Mouse (Mus musculus) Patski (cell line): ENCODE measurements at regions not wholly inside any gene's neighbourhood (a gene's known extent, or its start where the extent isn't known, plus 50 kb on each side); places are given as distances from the start of the nearest gene placed in this dataset.

Experiments used
- ATAC-seq: fragments of 100-300 bp; one replicate; pipeline ENCODE4 v1.8.0; 2021
- CTCF ChIA-PET: fragments of 350-600 bp; sonication (Branson Sonifier 250); formaldehyde crosslinking; loops from one replicate; lab custom pipeline; 2022; ENCODE audit warnings: inconsistent platforms; lab: Charles Lee
- POLR2A ChIA-PET: fragments of 350-600 bp; sonication (Branson Sonifier 250); formaldehyde crosslinking; loops from one replicate; lab custom pipeline; 2022; ENCODE audit warnings: antibody characterized with exemption, inconsistent platforms; lab: Charles Lee
- DNase-seq: peaks from one replicate; pipeline ENCODE4 v3.0.0-alpha.2; 2011; ENCODE audit warnings: low read depth, low spot score
- H3K27me3 ChIP-seq: fragments of 371-371 bp; one replicate; pipeline ENCODE4 v1.5.1; 2021
- CTCF ChIP-seq: fragments of 100-300 bp; IDR thresholded peaks from one replicate; pipeline ENCODE4 v1.5.1; 2021
- in situ Hi-C: fragments of 300-500 bp; cut with MboI; formaldehyde crosslinking; loops from 3 replicates; pipeline ENCODE4 v1.11.1; 2018; ENCODE audit warnings: low pct_unique_long_range_greater_than_20kb, mixed read lengths

DNA sequence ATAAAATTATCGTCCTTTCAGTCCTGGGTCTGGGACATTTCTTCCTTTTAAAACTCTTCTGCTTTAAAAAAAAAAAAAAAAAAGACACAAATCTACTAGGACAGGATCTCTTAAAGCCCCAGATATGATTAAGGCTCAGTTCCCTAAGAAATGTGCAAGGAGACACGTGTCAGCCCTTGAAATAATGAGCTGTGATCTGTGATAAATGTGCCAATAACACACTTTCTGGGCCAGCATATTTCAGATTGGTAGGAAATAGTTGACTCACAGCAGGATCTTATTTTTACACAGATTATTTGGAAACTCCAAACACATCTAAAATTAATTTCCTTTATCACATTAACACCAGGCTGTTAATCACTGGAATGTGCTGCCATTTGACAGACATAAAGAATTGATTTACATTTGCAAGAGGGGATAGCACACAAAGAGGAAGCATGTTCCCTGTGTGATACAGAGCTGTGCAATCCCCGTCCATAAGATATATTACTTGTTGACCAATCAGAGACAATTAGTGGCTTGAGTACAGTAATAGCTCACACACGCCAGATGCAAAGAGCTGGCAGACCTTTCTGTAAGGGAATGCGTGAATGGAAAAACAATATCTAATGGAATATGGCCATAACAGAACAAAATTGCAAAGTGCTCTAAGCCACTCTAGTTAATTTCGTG, 263.7 kb downstream of the Pax3 start:
- DNase-seq: no peak
- ATAC-seq: no peak
- TF ChIP-seq CTCF: no peak
- ChIA-PET CTCF (no interaction called here), POLR2A (no interaction called here)
- H3K27me3 ChIP-seq: no peaks in the 10 kb centered on the region
- in situ Hi-C loops: no loop called here

DNA sequence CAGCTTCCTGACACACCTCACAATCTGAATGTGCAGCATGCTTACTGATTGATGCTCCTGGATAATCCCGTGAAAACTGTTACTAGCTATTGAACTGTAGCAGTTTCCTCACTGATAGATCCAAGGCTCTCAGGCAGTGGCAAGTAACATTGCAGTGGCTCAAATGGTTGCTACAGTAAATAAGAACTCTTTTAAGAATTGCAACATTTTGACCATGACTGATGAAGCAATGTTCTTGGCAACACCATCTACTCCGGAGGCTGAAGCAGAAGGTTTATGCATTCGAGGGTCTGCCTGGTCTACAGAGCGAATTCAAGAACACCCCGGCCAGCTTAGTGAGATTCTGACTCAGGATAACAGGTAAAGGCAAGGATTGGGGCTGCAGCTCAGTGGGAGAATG, 264.7 kb downstream of the Pax3 start:
- ChIA-PET POLR2A (no interaction called here), CTCF (no interaction called here)
- in situ Hi-C loops: no loop called here
- DNase-seq (no peak), ATAC-seq (no peak)
- TF ChIP-seq CTCF: no peak
- H3K27me3 ChIP-seq: no peaks in the 10 kb centered on the region

DNA sequence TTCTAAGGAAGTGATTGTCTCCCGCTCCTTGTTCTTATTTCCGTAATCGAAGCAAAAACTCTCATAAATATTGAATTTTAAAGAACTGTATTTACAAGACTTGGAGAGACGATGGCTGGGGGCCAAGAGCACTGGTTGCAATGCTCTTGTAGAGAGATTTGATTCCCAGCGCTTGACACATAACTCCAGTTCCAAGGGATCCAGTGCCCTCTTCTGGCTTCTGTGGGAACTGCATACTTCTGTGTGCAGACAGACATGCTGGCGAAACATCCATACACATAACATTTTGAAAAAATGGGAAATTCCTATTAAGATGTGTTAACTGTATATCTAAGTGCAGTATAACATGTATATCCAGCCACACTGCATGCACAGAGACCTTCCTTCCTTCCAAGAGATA, 266.3 kb downstream of the Pax3 start:
- POLR2A ChIA-PET: no interaction called here
- CTCF ChIA-PET: no interaction called here
- ATAC-seq (no peak), DNase-seq (no peak)
- H3K27me3 ChIP-seq: no peaks in the 10 kb centered on the region
- in situ Hi-C loops: no loop called here
- peak; percentile 49 for TF ChIP-seq CTCF

DNA sequence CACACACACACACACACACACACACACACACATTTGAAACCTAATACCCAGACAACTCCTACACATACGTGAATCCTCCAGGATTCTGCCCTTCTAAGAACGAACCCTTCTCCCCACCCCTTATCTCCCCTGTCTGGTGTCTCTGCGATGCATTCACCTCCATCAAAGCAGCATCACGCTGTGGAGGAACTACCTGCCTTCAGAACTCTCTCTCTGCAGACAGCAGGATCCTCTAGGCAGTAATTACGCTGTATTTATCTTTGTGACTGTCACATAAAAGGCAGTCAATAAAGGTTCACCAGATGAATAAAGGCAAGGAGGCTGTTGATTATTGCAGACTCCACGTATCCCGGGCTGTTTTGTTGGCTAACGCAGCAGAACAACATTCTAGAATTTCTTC, 267.4 kb downstream of the Pax3 start:
- no peak for TF ChIP-seq CTCF
- no peak for DNase-seq
- CTCF ChIA-PET: no interaction called here

DNA sequence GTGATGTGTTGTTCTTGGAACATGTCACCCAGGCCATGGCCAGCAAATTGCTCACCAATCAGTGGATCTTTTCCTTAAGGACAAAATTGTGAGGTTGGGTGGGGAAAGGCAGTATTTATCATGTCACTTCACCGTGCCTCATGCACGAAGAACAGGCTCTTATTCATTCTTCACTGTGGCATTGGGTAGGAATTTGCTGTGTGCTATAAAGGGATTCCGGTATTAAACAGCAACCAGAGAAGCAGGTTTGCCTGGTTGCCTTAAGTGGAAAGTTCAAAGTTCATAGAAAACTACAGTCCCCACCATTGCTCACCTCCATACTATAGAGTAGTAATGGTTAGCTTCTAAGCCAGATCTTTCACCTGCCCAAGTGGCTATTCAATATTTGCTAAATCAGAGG, 270.8 kb downstream of the Pax3 start:
- ChIA-PET POLR2A (no interaction called here), CTCF (no interaction called here)
- in situ Hi-C loops: no loop called here
- no peak for TF ChIP-seq CTCF
- DNase-seq (no peak), ATAC-seq (no peak)
- H3K27me3 ChIP-seq: peaks cover 4% of the 10 kb centered on the region

More for the DNA sequence above, 267.4 kb downstream of the Pax3 start:
- ATAC-seq: no peak
- in situ Hi-C loops: no loop called here
- H3K27me3 ChIP-seq: no peaks in the 10 kb centered on the region
- POLR2A ChIA-PET: no interaction called here

DNA sequence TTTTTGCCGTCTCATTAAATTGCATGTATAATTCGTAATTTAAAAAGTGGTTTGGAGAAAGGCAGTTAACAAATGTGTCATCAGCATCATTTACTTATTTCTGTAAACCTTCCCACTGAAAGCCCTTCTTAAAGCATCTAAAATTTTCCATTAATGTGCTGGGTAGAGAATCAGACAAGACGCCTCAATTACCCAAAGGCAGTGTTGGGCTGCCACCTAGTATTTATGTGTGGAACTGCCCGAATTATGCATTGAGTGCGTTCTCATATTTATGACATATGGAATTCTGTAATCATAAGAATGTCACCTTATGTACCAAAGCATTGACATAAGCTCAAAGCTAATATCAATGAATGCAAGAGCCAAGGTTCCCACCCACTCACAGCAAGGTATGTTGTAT, 300.7 kb downstream of the Pax3 start:
- TF ChIP-seq CTCF: peak; percentile 65
- DNase-seq: no peak
- no peaks in the 10 kb centered on the region for H3K27me3 ChIP-seq
- ChIA-PET POLR2A (no interaction called here), CTCF (no interaction called here)
- ATAC-seq: no peak
- in situ Hi-C loops: loop anchor here (5.0 to 10.0 kb wide), 2 partner anchors 301 to 379 kb away; partner anchors contain the start of gene Epha4

DNA sequence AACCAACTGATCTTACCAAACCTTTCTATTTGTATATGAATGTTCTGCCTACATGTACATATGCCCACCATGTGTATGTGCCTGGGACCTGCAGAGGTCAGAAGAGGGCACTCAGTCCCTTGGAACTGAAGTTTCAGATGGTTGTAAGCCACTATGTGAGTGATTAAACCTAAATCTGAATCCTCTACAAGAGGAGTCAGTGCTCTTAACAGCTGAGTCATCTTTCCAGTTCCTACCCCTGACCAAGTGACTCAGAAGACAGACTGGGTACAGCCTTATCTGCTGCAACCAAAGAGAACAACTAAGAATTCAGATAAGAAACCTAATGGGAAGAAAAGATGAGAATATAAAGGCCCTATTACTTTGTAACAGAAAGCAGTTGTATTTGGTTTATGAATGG, 317.9 kb downstream of the Pax3 start:
- H3K27me3 ChIP-seq: no peaks in the 10 kb centered on the region
- no peak for TF ChIP-seq CTCF
- no peak for DNase-seq
- ChIA-PET POLR2A (no interaction called here), CTCF (no interaction called here)
- no peak for ATAC-seq
- in situ Hi-C loops: no loop called here

DNA sequence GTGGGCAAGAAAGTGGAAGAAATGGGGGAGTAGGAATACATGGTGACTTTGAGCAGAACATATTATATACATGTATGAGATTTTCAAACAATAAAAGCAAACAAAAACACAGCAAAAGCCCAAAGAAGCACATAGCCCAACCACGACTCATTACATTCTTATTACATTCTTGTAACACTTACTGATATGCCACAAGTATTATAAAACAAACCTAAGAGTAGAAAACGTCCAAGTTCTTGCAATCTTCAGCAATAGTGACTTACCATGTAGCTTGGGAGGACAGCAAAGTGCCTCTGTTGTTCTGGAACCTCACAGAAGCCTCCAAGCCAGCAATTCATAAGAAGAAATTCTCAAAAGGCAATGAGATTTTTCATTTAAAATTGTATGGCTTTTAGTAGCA, 326.8 kb downstream of the Pax3 start:
- ChIA-PET POLR2A (no interaction called here), CTCF (no interaction called here)
- no peaks in the 10 kb centered on the region for H3K27me3 ChIP-seq
- no peak for ATAC-seq
- in situ Hi-C loops: no loop called here
- TF ChIP-seq CTCF: no peak
- no peak for DNase-seq

DNA sequence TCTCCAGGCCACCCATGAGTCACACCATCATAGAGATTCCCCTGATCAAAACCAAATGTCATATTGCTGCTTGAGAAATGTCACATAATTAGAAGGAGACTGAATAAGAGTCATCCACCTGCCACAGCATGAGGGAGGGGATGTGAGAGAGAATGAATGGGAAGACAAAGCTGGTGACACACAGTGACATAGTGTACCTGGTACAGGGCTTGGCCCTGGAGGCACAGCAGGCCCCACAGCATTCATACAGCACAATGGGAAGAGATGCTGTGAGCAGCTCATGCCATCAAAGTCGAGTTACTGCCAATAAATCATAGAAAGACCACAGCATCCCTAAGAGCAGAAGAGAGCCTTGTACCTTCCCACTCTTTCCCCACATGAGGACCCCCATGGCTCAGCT, 327.8 kb downstream of the Pax3 start:
- TF ChIP-seq CTCF: no peak
- ChIA-PET POLR2A (no interaction called here), CTCF (no interaction called here)
- ATAC-seq (no peak), DNase-seq (no peak)
- in situ Hi-C loops: no loop called here
- H3K27me3 ChIP-seq: no peaks in the 10 kb centered on the region

DNA sequence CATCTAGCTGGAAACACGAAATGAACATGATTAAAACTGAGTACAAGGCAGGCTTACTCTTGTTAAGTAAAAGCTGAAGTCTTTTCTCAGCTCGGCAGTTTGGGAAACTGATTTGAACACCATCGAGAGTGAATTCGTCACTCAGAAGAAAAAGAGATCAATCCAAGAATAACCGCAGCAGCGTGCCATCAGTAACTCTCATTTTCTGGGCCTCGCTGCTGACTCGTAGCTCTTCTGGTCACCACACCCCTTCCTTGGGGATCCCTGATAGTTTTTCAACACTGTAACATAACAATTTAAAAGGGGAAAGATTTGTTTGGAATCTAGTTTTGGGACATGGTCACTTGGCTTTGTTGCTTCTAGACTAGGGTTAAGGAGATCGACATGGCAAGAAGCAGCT, 337.0 kb downstream of the Pax3 start:
- TF ChIP-seq CTCF: no peak
- no peaks in the 10 kb centered on the region for H3K27me3 ChIP-seq
- in situ Hi-C loops: no loop called here
- ATAC-seq (no peak), DNase-seq (no peak)
- ChIA-PET POLR2A (no interaction called here), CTCF (interaction anchor here (0.8 to 1.6 kb wide), 2 partner anchors 8 to 12 kb away, joined by 3 to 4 read pairs; no protein-coding TSS in a partner anchor)

DNA sequence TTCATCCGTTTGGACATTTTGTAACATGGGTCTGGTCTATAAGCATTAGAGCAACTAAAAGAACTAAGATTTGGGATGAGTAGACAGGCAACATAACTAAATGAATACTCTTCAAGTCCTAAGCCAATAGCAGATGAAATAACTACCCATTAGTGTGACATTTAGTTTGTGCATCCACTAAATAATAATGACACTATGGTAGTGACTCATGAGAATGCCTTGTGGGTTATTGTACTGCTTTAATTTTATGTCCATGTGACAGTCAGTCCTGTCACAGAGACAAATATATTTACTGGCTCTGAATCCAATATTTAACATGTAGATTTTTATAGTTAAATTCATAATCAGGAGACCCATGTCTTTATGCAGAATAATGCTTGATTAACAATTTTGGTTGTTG, 339.5 kb upstream of the Epha4 start:
- no peaks in the 10 kb centered on the region for H3K27me3 ChIP-seq
- ATAC-seq: no peak
- CTCF ChIA-PET: interaction anchor here (0.7 kb wide), 1 partner anchor 10 kb away, joined by 3 read pairs; no protein-coding TSS in a partner anchor
- POLR2A ChIA-PET: no interaction called here
- in situ Hi-C loops: no loop called here
- no peak for TF ChIP-seq CTCF
- no peak for DNase-seq
